Mouse (Mus musculus) embryo, embryonic 10.5 days (tissue): ENCODE results near the gene Mrnip.

Source experiments
- DNase-seq: peaks from one replicate; pipeline ENCODE4 v3.0.0-alpha.2; 2015; ENCODE audit warnings: low spot score

Mrnip gene

GRCm38 (mm10) chr11:50225611-50226378 is 51.6 kb downstream of the Mrnip start:
- DNase-seq = peak; percentile 56

DNA sequence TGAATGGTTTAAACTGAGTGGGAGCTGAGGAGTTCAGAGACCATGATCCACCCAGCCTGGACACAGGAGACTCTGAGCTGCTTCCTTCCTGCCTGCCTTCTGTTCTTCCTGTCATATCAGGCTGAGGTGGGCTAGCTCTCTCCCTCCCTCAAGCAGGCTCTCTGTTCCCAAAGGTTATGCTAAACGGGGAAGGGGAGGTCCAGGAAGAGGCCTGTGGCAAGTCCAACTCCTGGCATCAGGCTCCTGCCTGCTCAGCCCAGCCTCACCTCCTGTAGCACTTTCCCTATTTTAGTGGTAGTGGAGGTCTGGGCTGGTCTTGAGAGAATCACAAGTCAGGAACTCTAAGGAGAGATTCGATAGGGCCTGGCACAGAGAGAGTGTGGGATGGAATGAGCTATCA is 52.2 kb downstream of the Mrnip start:
- DNase-seq = no peak

- no peak for DNase-seq
Measured at GRCm38 (mm10) chr11:50227226-50227625, 53.0 kb downstream of the Mrnip start.

DNA sequence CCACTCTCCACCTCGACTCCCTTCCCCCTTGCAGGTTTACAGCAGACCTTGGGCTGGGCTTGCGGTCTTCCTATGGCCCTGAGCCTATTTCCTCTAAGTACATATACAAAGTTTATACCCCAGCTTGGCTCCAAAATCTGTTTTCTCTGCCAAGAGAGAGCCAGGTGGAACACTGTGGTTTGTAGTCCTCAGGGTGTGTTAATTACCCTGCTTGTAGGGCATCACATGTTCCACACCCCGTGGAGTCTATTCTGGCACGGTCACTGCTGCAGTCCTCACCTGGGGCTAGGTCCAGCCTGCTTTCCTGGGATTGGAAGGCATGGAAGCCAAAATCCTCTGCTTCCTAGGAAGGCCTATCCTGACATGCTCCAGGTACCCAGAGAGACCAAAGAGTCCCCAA is 53.5 kb downstream of the Mrnip start:
- no peak for DNase-seq

- peak; percentile 73 for DNase-seq
Measured at GRCm38 (mm10) chr11:50228772-50229171, 54.5 kb downstream of the Mrnip start.

- no peak for DNase-seq
Measured at GRCm38 (mm10) chr11:50229252-50229910, 55.1 kb downstream of the Mrnip start.

GRCm38 (mm10) chr11:50230481-50231304 is 56.4 kb downstream of the Mrnip start:
- DNase-seq = no peak

DNA sequence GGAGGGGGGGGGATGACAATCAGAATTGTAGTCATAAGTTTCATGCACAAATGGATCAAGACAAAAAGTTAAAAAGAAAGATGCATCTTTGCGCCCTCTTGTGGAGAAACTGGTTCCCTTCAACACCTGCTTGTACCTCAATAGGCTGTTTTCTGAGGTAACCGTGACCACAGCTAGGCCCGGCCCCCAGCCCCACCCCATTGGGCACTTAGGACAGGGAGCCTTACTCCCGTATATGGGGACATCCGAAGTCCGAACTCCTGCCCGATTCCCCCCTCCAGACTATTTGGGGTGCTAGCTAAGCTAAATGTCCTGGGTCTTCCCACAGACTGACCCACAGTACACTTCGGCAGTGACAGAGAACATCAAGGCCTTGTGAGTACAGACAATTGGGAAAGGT is 57.2 kb downstream of the Mrnip start:
- DNase-seq = peak; percentile 86

DNA sequence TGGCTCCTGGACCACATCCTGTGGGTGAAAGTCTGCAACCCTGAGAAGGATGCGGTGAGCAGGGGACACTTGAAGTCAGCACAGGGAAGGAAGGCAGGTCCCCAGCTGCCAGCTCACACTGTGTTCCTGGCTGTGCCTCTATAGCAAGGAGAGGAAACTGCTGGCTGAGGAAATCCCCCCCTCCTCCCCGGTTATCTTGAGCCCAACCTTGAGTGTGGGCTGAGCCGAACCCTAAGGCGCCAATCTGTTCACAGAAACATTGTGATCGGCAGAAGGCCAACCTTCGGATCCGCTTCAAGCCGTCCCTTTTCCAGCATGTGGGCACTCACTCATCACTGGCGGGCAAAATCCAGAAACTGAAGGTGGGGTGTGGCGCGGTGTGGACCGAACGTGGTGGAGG is 58.8 kb downstream of the Mrnip start:
- DNase-seq = no peak

DNA sequence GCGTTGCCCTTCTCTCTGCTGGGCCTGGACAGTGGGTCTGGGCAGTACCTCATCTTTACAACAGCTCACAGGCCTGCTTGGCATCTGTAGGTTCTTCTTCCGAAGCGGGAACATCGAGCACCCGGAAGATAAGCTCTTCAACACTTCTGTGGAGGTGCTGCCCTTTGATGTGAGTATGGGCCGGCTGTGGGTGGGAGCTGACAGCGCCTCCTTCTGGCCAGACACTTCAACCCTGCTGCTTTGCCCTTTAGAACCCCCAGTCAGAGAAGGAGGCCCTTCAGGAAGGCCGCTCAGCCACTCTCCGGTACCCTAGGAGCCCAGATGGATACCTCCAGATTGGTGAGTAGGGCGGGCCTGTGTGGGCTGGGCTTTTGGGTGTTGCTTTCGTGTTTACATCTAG is 59.7 kb downstream of the Mrnip start:
- DNase-seq = no peak

DNA sequence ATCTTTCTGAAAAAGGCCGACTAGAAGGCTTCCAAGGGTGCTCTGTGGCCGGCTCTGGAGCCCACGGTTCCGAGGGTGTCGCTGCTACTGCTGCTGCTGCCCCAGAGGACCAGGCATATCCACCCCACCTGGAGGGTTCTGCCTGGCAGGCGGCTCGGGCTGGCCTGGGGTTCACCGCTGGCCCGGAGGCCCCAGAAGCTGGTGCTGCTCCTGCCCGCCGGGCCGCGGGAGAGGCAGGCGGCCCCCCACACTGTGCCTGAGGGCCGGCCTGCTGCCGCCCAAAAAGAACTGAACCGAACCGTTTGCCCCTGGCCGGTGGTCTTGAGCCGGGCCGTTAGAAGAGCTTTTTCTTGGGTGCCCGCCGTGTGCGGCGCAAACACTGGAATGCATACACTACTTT is 60.4 kb downstream of the Mrnip start:
- no peak for DNase-seq

DNA sequence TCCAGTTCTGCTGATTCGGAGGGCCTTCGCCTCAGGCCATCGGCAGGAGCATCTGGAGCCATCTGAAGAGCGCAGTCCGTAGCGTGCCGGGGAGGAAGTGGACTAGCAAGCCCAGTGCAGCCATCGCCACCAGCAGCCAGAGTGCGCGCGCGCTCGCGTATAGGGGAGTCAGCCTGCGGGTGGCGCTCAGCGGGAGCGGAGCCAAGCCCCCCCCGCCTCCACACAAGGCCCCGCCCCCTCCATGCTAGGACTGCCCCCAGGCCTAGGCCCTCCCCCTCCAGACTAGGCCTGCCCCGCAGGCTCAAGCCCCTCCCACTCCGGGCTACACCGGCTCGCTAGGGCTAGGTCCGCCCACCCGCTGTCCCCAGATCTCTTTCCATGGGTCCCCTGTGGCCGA is 62.3 kb downstream of the Mrnip start:
- peak; percentile 94 for DNase-seq

- no peak for DNase-seq
Measured at GRCm38 (mm10) chr11:50236937-50237835, 62.9 kb downstream of the Mrnip start.

DNA sequence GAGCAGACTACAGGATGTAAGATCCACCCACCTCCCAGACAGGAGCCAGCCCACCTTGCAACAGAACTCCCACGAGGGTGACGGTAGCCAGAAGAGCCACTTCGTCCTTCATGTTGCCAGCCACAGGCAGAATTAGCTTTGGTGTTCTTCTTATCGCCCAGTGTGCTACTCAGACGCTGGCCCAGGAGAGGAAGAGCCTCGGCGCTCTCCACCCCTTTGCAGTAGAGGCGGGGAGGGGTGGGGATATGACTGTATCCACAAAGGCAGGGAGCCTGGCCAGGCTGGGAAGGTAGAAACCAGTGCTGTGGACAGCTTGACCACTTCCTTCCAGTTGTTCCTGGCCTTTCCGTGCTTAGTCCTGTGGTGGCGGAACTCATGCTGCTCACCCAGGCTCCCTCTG is 64.1 kb downstream of the Mrnip start, which contains the start of gene Ltc4s:
Ltc4s (minus strand) TSS at position 293 of the 400 bp plus-strand sequence.
- DNase-seq = no peak

GRCm38 (mm10) chr11:50238821-50239791 is 64.9 kb downstream of the Mrnip start:
- no peak for DNase-seq

DNA sequence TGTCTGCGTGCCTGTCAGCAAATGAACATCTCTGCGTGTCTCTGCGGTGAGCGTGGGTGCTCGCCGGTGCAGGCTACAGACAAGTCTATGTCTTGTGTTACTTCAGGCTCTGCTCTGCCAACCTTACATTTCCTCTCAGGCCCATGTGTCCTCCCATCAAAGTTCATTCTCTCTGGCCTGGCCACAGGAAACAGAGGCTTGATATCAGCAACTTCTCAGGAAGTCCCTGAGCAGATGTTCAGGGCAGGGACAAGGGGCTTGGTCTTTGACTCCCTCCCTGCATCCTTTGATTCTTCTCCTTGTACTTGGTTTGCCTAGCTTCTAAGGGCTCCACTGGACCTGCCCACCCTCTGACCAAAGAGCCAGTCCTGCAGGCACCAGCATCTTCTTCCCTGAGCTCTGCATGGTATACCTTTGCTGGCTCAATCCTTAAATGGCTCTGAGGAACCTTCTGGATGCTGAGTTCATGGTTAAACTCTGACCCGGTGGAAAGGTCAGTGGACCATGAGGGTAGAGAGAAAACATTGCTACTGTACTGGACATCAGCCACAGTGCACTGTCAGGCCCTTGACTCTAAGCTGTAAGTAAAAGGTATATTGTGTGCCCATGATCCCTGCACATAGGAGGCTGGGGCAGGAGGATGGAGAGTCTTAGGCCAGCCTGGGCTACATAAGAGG is 66.1 kb downstream of the Mrnip start:
- DNase-seq = no peak

GRCm38 (mm10) chr11:50243926-50244325 is 69.7 kb downstream of the Mrnip start:
- DNase-seq = no peak

DNA sequence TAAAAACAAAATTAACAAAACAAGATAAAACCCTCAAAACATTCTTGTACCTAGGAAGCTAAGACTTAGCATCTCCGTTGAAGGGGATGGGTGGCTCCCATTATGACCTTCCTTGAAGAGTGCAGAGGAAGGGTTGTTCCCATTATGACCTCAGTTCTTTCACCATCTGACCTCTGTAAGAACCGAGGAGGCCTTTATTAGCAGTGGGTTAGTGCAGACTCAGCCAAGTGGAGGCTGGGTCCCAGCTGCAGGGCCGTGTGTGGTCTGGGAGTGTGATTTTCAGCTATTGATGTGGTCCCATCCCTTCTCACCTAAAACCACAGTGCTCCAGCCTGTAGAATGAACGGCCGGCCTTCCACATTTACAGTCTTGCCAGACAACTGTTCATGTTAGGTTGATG is 71.0 kb downstream of the Mrnip start:
- no peak for DNase-seq

DNA sequence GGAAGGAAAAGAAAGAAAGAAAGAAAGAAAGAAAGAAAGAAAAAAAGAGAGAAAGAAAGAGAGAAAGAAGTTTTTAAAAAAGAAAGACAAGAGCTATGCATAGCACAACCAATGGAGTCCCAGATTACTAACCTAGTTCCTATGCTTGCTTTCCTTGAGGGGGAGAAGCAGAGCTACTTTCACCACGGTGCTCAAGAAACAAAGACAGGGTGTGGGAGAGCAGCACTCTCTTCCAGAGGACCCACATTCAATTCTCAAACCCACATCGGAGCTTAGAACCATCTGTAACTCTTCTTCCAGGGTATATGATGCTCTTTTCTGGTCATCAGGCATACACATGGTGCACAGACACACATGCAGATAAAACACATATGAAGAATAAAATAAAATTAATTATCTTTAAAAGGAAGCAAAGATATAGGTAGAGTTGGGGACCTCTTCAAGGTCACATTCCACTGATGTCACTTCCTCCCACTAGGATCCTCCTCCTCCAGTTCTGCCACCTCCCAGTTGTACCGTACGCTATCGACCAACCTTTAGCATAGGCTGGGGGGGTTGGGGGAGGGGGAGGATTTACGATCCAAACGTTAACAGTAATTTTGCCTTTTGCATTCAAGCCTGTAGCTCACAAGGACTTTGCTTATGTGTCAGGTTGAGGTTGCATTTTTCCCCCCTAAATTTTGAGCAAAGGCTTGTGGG is 74.4 kb downstream of the Mrnip start:
- DNase-seq = no peak
